Mouse (Mus musculus): ENCODE measurements around the gene Adcy5. TPM values are rescaled to one million over a fixed set of nuclear protein-coding genes. Genes with fewer than 3 reads are reported as not detected.

The Adcy5 gene
- polyA plus RNA-seq, 1 experiment: not detected

DNA sequence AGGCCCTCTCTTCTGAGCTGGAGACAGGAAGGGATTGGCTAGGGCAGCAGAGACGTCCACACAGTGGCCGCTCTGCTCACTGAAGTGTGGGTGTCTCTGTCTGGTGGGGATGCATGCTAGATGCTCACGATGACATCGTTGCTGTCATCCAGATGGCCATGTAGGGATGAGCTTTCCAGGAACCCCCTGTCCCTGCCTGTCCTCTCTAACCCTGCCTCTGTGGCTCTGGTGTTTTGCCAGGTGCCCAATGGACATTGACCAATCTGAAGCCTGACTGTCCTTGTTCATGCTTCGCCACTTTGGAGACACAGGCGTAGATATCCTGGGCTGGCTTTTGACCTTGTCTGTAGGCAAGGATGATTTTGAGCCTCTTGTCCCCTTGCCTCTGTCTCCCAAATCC lies 95.1 kb downstream of the Adcy5 start:
- no peaks in the 10 kb centered on the region for H3K36me3 ChIP-seq (ENCODE audit: control insufficient read depth, insufficient read depth)
- no peaks in the 10 kb centered on the region for H3K79me2 ChIP-seq (ENCODE audit: control insufficient read depth, insufficient read depth)
- TF ChIP-seq TCF12 (IDR thresholded peaks at IDR 0.05; ENCODE audit: insufficient read depth, poor library complexity, severe bottlenecking): no peak
- no peak for TF ChIP-seq CEBPB (IDR thresholded peaks at IDR 0.05; ENCODE audit: insufficient read depth, poor library complexity, severe bottlenecking)
- no peak for TF ChIP-seq MYOG (IDR thresholded peaks at IDR 0.05; ENCODE audit: control insufficient read depth in 1 of 3, insufficient read depth in 1 of 3, insufficient read length in 2 of 3, low read depth in 2 of 3)
- no peak for TF ChIP-seq POLR2A (IDR thresholded peaks at IDR 0.05; ENCODE audit: insufficient read length, low read depth)
- TF ChIP-seq MAX (IDR thresholded peaks at IDR 0.05; ENCODE audit: low read depth): no peak
- no peak for TF ChIP-seq USF1 (IDR thresholded peaks at IDR 0.05; ENCODE audit: low read depth)
- no peak for TF ChIP-seq REST (IDR thresholded peaks at IDR 0.05; ENCODE audit: insufficient read depth, insufficient read length)
- no peak for TF ChIP-seq E2F4 (IDR thresholded peaks at IDR 0.05; ENCODE audit: insufficient read depth)
- TF ChIP-seq POLR2AphosphoS2 (IDR thresholded peaks at IDR 0.05; ENCODE audit: insufficient read length, low read depth): no peak
- TF ChIP-seq SRF (IDR thresholded peaks at IDR 0.05; ENCODE audit: control insufficient read depth, insufficient read length, low read depth): no peak
- no peak for TF ChIP-seq MYOD1 (IDR thresholded peaks at IDR 0.05; ENCODE audit: control insufficient read depth in 1 of 3, insufficient read length in 2 of 3, low read depth in 2 of 3)
- TF ChIP-seq TCF3 (IDR thresholded peaks at IDR 0.05; ENCODE audit: insufficient read length, low read depth): no peak
- no peak overlapping the region for H3K4me3 ChIP-seq
- no peak overlapping the region for H3K4me2 ChIP-seq (ENCODE audit: low read depth)
- H3K27me3 ChIP-seq (ENCODE audit: control insufficient read depth, insufficient read depth, insufficient read length): peaks cover 22% of the 10 kb centered on the region
- no peak overlapping the region for H3ac ChIP-seq (ENCODE audit: control insufficient read depth, insufficient read length)

DNA sequence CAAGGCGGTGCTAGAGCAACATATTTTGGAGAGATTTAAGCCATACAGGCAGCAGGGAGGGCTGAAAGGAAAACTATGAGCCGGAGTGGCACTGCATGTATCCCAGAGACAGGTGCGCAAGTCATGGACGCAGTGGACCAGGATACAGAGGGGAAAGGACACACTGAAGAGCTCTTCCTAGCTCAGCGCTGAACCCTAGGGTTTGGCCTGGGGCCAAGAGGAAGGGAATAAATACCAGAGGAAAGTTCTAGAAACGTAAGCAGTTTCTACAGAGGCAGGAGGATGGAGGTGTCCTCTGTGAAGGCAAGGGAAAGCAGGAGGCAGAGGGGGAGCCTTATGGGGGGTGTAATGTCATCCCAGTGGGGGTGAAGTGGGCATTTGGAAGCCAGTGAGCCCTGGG lies 97.0 kb downstream of the Adcy5 start:
- no peak overlapping the region for H3K4me3 ChIP-seq
- no peaks in the 10 kb centered on the region for H3K79me2 ChIP-seq (ENCODE audit: control insufficient read depth, insufficient read depth)
- no peak for TF ChIP-seq TCF12 (IDR thresholded peaks at IDR 0.05; ENCODE audit: insufficient read depth, poor library complexity, severe bottlenecking)
- TF ChIP-seq SRF (IDR thresholded peaks at IDR 0.05; ENCODE audit: control insufficient read depth, insufficient read length, low read depth): no peak
- TF ChIP-seq E2F4 (IDR thresholded peaks at IDR 0.05; ENCODE audit: insufficient read depth): no peak
- no peak for TF ChIP-seq MAX (IDR thresholded peaks at IDR 0.05; ENCODE audit: low read depth)
- TF ChIP-seq USF1 (IDR thresholded peaks at IDR 0.05; ENCODE audit: low read depth): no peak
- no peak for TF ChIP-seq REST (IDR thresholded peaks at IDR 0.05; ENCODE audit: insufficient read depth, insufficient read length)
- no peak for TF ChIP-seq POLR2AphosphoS2 (IDR thresholded peaks at IDR 0.05; ENCODE audit: insufficient read length, low read depth)
- no peak for TF ChIP-seq MYOG (IDR thresholded peaks at IDR 0.05; ENCODE audit: control insufficient read depth in 1 of 3, insufficient read depth in 1 of 3, insufficient read length in 2 of 3, low read depth in 2 of 3)
- TF ChIP-seq TCF3 (IDR thresholded peaks at IDR 0.05; ENCODE audit: insufficient read length, low read depth): no peak
- TF ChIP-seq CEBPB (IDR thresholded peaks at IDR 0.05; ENCODE audit: insufficient read depth, poor library complexity, severe bottlenecking): no peak
- no peak for TF ChIP-seq MYOD1 (IDR thresholded peaks at IDR 0.05; ENCODE audit: control insufficient read depth in 1 of 3, insufficient read length in 2 of 3, low read depth in 2 of 3)
- no peak for TF ChIP-seq POLR2A (IDR thresholded peaks at IDR 0.05; ENCODE audit: insufficient read length, low read depth)
- no peaks in the 10 kb centered on the region for H3K36me3 ChIP-seq (ENCODE audit: control insufficient read depth, insufficient read depth)
- no peak overlapping the region for H3ac ChIP-seq (ENCODE audit: control insufficient read depth, insufficient read length)
- H3K27me3 ChIP-seq (ENCODE audit: control insufficient read depth, insufficient read depth, insufficient read length): peaks cover 22% of the 10 kb centered on the region
- no peak overlapping the region for H3K4me2 ChIP-seq (ENCODE audit: low read depth)

- no peak for TF ChIP-seq E2F4 (IDR thresholded peaks at IDR 0.05; ENCODE audit: insufficient read depth)
- no peak for TF ChIP-seq TCF12 (IDR thresholded peaks at IDR 0.05; ENCODE audit: insufficient read depth, poor library complexity, severe bottlenecking)
- TF ChIP-seq POLR2AphosphoS2 (IDR thresholded peaks at IDR 0.05; ENCODE audit: insufficient read length, low read depth): no peak
- no peak for TF ChIP-seq REST (IDR thresholded peaks at IDR 0.05; ENCODE audit: insufficient read depth, insufficient read length)
- no peak for TF ChIP-seq SRF (IDR thresholded peaks at IDR 0.05; ENCODE audit: control insufficient read depth, insufficient read length, low read depth)
- no peak for TF ChIP-seq USF1 (IDR thresholded peaks at IDR 0.05; ENCODE audit: low read depth)
- TF ChIP-seq MYOD1 (IDR thresholded peaks at IDR 0.05; ENCODE audit: control insufficient read depth in 1 of 3, insufficient read length in 2 of 3, low read depth in 2 of 3): no peak
- TF ChIP-seq CEBPB (IDR thresholded peaks at IDR 0.05; ENCODE audit: insufficient read depth, poor library complexity, severe bottlenecking): no peak
- TF ChIP-seq TCF3 (IDR thresholded peaks at IDR 0.05; ENCODE audit: insufficient read length, low read depth): no peak
- TF ChIP-seq MYOG (IDR thresholded peaks at IDR 0.05; ENCODE audit: control insufficient read depth in 1 of 3, insufficient read depth in 1 of 3, insufficient read length in 2 of 3, low read depth in 2 of 3): no peak
- no peak for TF ChIP-seq POLR2A (IDR thresholded peaks at IDR 0.05; ENCODE audit: insufficient read length, low read depth)
- no peak for TF ChIP-seq MAX (IDR thresholded peaks at IDR 0.05; ENCODE audit: low read depth)
- Histone ChIP-seq H3ac (ENCODE audit: control insufficient read depth, insufficient read length) (no peak overlapping the region), H3K27me3 (ENCODE audit: control insufficient read depth, insufficient read depth, insufficient read length) (peaks cover 17% of the 10 kb centered on the region)
Observed at GRCm38 (mm10) chr16:35252967-35253366, 98.3 kb downstream of the Adcy5 start.

DNA sequence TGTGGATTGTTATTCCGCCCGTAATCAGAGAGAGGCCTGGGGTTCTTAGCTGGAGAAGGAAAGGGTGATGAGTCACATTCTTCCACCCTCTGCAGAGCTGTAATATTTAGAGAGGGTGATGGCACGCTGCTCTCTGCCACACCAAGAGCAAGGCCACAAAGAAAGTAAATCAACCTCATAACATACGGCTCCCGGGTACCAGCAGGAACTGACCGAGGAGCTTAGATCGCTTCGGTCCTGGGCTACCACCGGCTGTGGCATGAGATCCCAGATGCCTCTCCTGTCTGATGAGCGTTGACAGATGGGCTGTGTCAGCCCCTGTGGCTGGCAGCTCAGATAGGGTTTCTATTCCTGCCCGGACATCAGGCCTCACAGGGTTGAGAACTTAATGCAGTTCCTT lies 101.3 kb downstream of the Adcy5 start:
- peak overlapping the region; percentile 27 for H3K4me2 ChIP-seq (ENCODE audit: low read depth)
- no peak overlapping the region for H3K4me3 ChIP-seq
- no peak overlapping the region for H3ac ChIP-seq (ENCODE audit: control insufficient read depth, insufficient read length)
- no peaks in the 10 kb centered on the region for H3K79me2 ChIP-seq (ENCODE audit: control insufficient read depth, insufficient read depth)
- peaks cover 12% of the 10 kb centered on the region for H3K27me3 ChIP-seq (ENCODE audit: control insufficient read depth, insufficient read depth, insufficient read length)
- peak in 1 of 3 experiments; percentile 15 for TF ChIP-seq MYOG (IDR thresholded peaks at IDR 0.05; ENCODE audit: control insufficient read depth in 1 of 3, insufficient read depth in 1 of 3, insufficient read length in 2 of 3, low read depth in 2 of 3)
- no peak for TF ChIP-seq SRF (IDR thresholded peaks at IDR 0.05; ENCODE audit: control insufficient read depth, insufficient read length, low read depth)
- peak in 2 of 3 experiments; percentile 88 to 90 for TF ChIP-seq MYOD1 (IDR thresholded peaks at IDR 0.05; ENCODE audit: control insufficient read depth in 1 of 3, insufficient read length in 2 of 3, low read depth in 2 of 3)
- no peaks in the 10 kb centered on the region for H3K36me3 ChIP-seq (ENCODE audit: control insufficient read depth, insufficient read depth)

More at GRCm38 (mm10) chr16:35252967-35253366, 98.3 kb downstream of the Adcy5 start:
- Histone ChIP-seq H3K36me3 (ENCODE audit: control insufficient read depth, insufficient read depth) (no peaks in the 10 kb centered on the region), H3K4me2 (ENCODE audit: low read depth) (no peak overlapping the region), H3K79me2 (ENCODE audit: control insufficient read depth, insufficient read depth) (no peaks in the 10 kb centered on the region), H3K4me3 (no peak overlapping the region)
